Mouse (Mus musculus) MEL (cell line): ENCODE results near the gene Nedd8. TPM values are rescaled to one million over a fixed set of nuclear protein-coding genes. Genes with fewer than 3 reads are reported as not detected.

Experiments
- DNase-seq: peaks from one replicate; pipeline ENCODE4 v3.0.0; 2011; ENCODE audit warnings: low read depth, low spot score
- H3K27ac ChIP-seq: 2 replicates; pipeline ENCODE4 v1.5.1; 2012; ENCODE audit warnings: low read depth, mild to moderate bottlenecking, control low read depth, low read length, moderate library complexity; ENCODE audit not compliant: control insufficient read depth
- H3K27me3 ChIP-seq, 2 experiments: fragments of 150-350 bp in 1 of 2; sonication (generic) in 1 of 2; 2 replicates each; pipeline ENCODE4 v1.6.1; 2012; ENCODE audit warnings: low read length in 2 of 2, mild to moderate bottlenecking in 2 of 2, improper control_type of control experiment in 1 of 2, moderate library complexity in 1 of 2; ENCODE audit not compliant: insufficient read depth in 2 of 2, control insufficient read depth in 1 of 2
- H3K36me3 ChIP-seq, 2 experiments: 2 replicates each; pipeline ENCODE4 v1.6.1; 2012 to 2014; ENCODE audit warnings: low read length in 2 of 2, improper control_type of control experiment in 1 of 2, inconsistent platforms in 1 of 2, mild to moderate bottlenecking in 1 of 2; ENCODE audit not compliant: insufficient read depth in 2 of 2, control insufficient read depth in 1 of 2
- H3K4me1 ChIP-seq, 2 experiments: fragments of 150-350 bp in 1 of 2; sonication (generic) in 1 of 2; 2 replicates each; pipeline ENCODE4 v1.6.1; 2012; ENCODE audit warnings: low read length in 2 of 2, improper control_type of control experiment in 1 of 2, mild to moderate bottlenecking in 1 of 2; ENCODE audit not compliant: insufficient read depth in 2 of 2, control insufficient read depth in 1 of 2
- H3K4me3 ChIP-seq, 2 experiments: fragments of 150-350 bp in 1 of 2; sonication (generic) in 1 of 2; 2 replicates each; pipeline ENCODE4 v1.5.1; 2012; ENCODE audit warnings: low read depth in 2 of 2, low read length in 2 of 2, mild to moderate bottlenecking in 2 of 2, moderate library complexity in 2 of 2, control low read depth in 1 of 2, improper control_type of control experiment in 1 of 2; ENCODE audit not compliant: control insufficient read depth in 1 of 2, insufficient read depth in 1 of 2
- H3K79me2 ChIP-seq: 2 replicates; pipeline ENCODE4 v1.6.1; 2012; ENCODE audit warnings: mild to moderate bottlenecking, low read length, moderate library complexity; ENCODE audit not compliant: control insufficient read depth, poor library complexity, insufficient read depth
- H3K9ac ChIP-seq: 2 replicates; pipeline ENCODE4 v1.6.1; 2012; ENCODE audit warnings: low read depth, mild to moderate bottlenecking, control low read depth, low read length, moderate library complexity; ENCODE audit not compliant: control insufficient read depth, poor library complexity, severe bottlenecking
- H3K9me3 ChIP-seq: fragments of 150-350 bp; sonication (generic); replicated peaks from 2 replicates; pipeline ENCODE4 v1.6.1; 2012; ENCODE audit warnings: mild to moderate bottlenecking, low read length, improper control_type of control experiment, moderate library complexity; ENCODE audit not compliant: insufficient read depth
- BHLHE40 ChIP-seq: IDR thresholded peaks from 2 replicates; pipeline ENCODE4 v1.6.1; 2012; ENCODE audit warnings: low read depth, mild to moderate bottlenecking, inconsistent platforms, low read length, improper control_type of control experiment, borderline replicate concordance
- E2F4 ChIP-seq: IDR thresholded peaks from 2 replicates; pipeline ENCODE4 v1.6.1; 2011; ENCODE audit warnings: low read depth, low read length, improper control_type of control experiment, borderline replicate concordance
- ELF1 ChIP-seq: IDR thresholded peaks from 2 replicates; pipeline ENCODE4 v1.6.1; 2014; ENCODE audit warnings: low read depth, mild to moderate bottlenecking, inconsistent platforms, low read length, improper control_type of control experiment, moderate library complexity
- EP300 ChIP-seq, 2 experiments: IDR thresholded peaks; 2 replicates each; pipeline ENCODE4 v1.6.1; 2011; ENCODE audit warnings: improper control_type of control experiment in 2 of 2, low read length in 2 of 2, low read depth in 1 of 2, mild to moderate bottlenecking in 1 of 2
- ETS1 ChIP-seq: IDR thresholded peaks from 2 replicates; pipeline ENCODE4 v1.6.1; 2012; ENCODE audit warnings: low read depth, mild to moderate bottlenecking, inconsistent platforms, low read length, improper control_type of control experiment, moderate library complexity
- GABPA ChIP-seq: IDR thresholded peaks from 2 replicates; pipeline ENCODE4 v1.6.1; 2012; ENCODE audit warnings: low read depth, mild to moderate bottlenecking, inconsistent platforms, low read length, improper control_type of control experiment, moderate library complexity
- GATA1 ChIP-seq: IDR thresholded peaks from 2 replicates; pipeline ENCODE4 v1.6.1; 2011; ENCODE audit warnings: low read depth, low read length, improper control_type of control experiment
- HCFC1 ChIP-seq: IDR thresholded peaks from 2 replicates; pipeline ENCODE4 v1.6.1; 2012; ENCODE audit warnings: low read depth, mild to moderate bottlenecking, inconsistent platforms, low read length, improper control_type of control experiment, moderate library complexity
- JUND ChIP-seq: IDR thresholded peaks from 2 replicates; pipeline ENCODE4 v1.6.1; 2011; ENCODE audit warnings: low read depth, mild to moderate bottlenecking, improper control_type of control experiment, low read length
- KAT2A ChIP-seq: conservative IDR thresholded peaks from 2 replicates; pipeline ENCODE4 v1.6.1; 2012; ENCODE audit warnings: low read depth, low read length, improper control_type of control experiment, inconsistent platforms
- MAFK ChIP-seq: IDR thresholded peaks from 2 replicates; pipeline ENCODE4 v1.6.1; 2011; ENCODE audit warnings: low read depth, mild to moderate bottlenecking, low read length, improper control_type of control experiment, borderline replicate concordance
- MAX ChIP-seq: IDR thresholded peaks from 2 replicates; pipeline ENCODE4 v1.6.1; 2011; ENCODE audit warnings: low read length, improper control_type of control experiment
- MAZ ChIP-seq: IDR thresholded peaks from 2 replicates; pipeline ENCODE4 v1.6.1; 2012; ENCODE audit warnings: low read depth, mild to moderate bottlenecking, inconsistent platforms, low read length, improper control_type of control experiment
- MEF2A ChIP-seq: IDR thresholded peaks from 2 replicates; pipeline ENCODE4 v1.6.1; 2014; ENCODE audit warnings: low read depth, mild to moderate bottlenecking, inconsistent platforms, low read length, improper control_type of control experiment; ENCODE audit not compliant: poor library complexity, insufficient replicate concordance, severe bottlenecking; ENCODE audit errors: extremely low read depth
- MXI1 ChIP-seq: IDR thresholded peaks from 2 replicates; pipeline ENCODE4 v1.6.1; 2011; ENCODE audit warnings: mild to moderate bottlenecking, low read depth, low read length, improper control_type of control experiment
- MYC ChIP-seq: IDR thresholded peaks from 2 replicates; pipeline ENCODE4 v1.6.1; 2011; ENCODE audit warnings: low read depth, mild to moderate bottlenecking, low read length, improper control_type of control experiment, moderate library complexity
- NRF1 ChIP-seq: IDR thresholded peaks from 2 replicates; pipeline ENCODE4 v1.6.1; 2014; ENCODE audit warnings: low read depth, mild to moderate bottlenecking, inconsistent platforms, low read length, improper control_type of control experiment, moderate library complexity; ENCODE audit not compliant: poor library complexity, insufficient read depth, severe bottlenecking
- POLR2A ChIP-seq, 2 experiments: IDR thresholded peaks; 2 replicates each; pipeline ENCODE4 v1.6.1; 2011 to 2012; ENCODE audit warnings: low read length in 2 of 2, mild to moderate bottlenecking in 2 of 2, control low read depth in 1 of 2, improper control_type of control experiment in 1 of 2, low read depth in 1 of 2, moderate library complexity in 1 of 2; ENCODE audit not compliant: control insufficient read depth in 1 of 2, insufficient read depth in 1 of 2, poor library complexity in 1 of 2
- POLR2AphosphoS2 ChIP-seq: IDR thresholded peaks from 2 replicates; pipeline ENCODE4 v1.6.1; 2011; ENCODE audit warnings: low read length, improper control_type of control experiment
- POLR2AphosphoS5 ChIP-seq: IDR thresholded peaks from 2 replicates; pipeline ENCODE4 v1.6.1; 2012; ENCODE audit warnings: low read depth, borderline replicate concordance, mild to moderate bottlenecking, inconsistent platforms, low read length, moderate library complexity, mixed read lengths
- RAD21 ChIP-seq: IDR thresholded peaks from 2 replicates; pipeline ENCODE4 v1.6.1; 2011; ENCODE audit warnings: mild to moderate bottlenecking, low read depth, low read length, improper control_type of control experiment
- RCOR1 ChIP-seq: IDR thresholded peaks from 2 replicates; pipeline ENCODE4 v1.6.1; 2012; ENCODE audit warnings: low read depth, mild to moderate bottlenecking, inconsistent platforms, low read length, improper control_type of control experiment
- SIN3A ChIP-seq: IDR thresholded peaks from 2 replicates; pipeline ENCODE4 v1.6.1; 2012; ENCODE audit warnings: low read length, improper control_type of control experiment, inconsistent platforms
- SMC3 ChIP-seq: IDR thresholded peaks from 2 replicates; pipeline ENCODE4 v1.6.1; 2011; ENCODE audit warnings: low read depth, low read length, improper control_type of control experiment
- TBP ChIP-seq: IDR thresholded peaks from 2 replicates; pipeline ENCODE4 v1.8.0; 2011; ENCODE audit warnings: low read depth, low read length, improper control_type of control experiment
- TCF12 ChIP-seq: IDR thresholded peaks from 2 replicates; pipeline ENCODE4 v1.6.1; 2014; ENCODE audit warnings: low read depth, mild to moderate bottlenecking, inconsistent platforms, low read length, improper control_type of control experiment, moderate library complexity
- USF1 ChIP-seq: IDR thresholded peaks from 2 replicates; pipeline ENCODE4 v1.6.1; 2014; ENCODE audit warnings: low read depth, mild to moderate bottlenecking, inconsistent platforms, low read length, improper control_type of control experiment, moderate library complexity
- ZC3H11A ChIP-seq: IDR thresholded peaks from 2 replicates; pipeline ENCODE4 v1.6.1; 2012; ENCODE audit warnings: low read depth, mild to moderate bottlenecking, inconsistent platforms, low read length, improper control_type of control experiment
- ZKSCAN1 ChIP-seq: IDR thresholded peaks from 2 replicates; pipeline ENCODE4 v1.6.1; 2012; ENCODE audit warnings: low read depth, mild to moderate bottlenecking, inconsistent platforms, low read length, improper control_type of control experiment, moderate library complexity
- ZMIZ1 ChIP-seq: IDR thresholded peaks from 2 replicates; pipeline ENCODE4 v1.6.1; 2012; ENCODE audit warnings: low read depth, mild to moderate bottlenecking, inconsistent platforms, low read length, improper control_type of control experiment, moderate library complexity
- ZNF384 ChIP-seq: IDR thresholded peaks from 2 replicates; pipeline ENCODE4 v1.6.1; 2012; ENCODE audit warnings: low read depth, mild to moderate bottlenecking, inconsistent platforms, low read length, improper control_type of control experiment
- polyA plus RNA-seq, 2 experiments: library from polyadenylated mRNA; stranded (reverse) in 1 of 2; unstranded in 1 of 2; fragments of >175 nt in 1 of 2; fragments of >200 nt in 1 of 2; gene quantifications; 2 replicates each; pipeline versions ENCODE4 v1.2.1 to v1.2.4; 2012; ENCODE audit warnings: low replicate concordance in 2 of 2, low read depth in 1 of 2; ENCODE audit not compliant: insufficient read length in 2 of 2, insufficient read depth in 1 of 2, missing spikeins in 1 of 2
- total RNA-seq: library from RNA; depleted of rRNA; stranded (reverse); fragments of 300-350 nt; gene quantifications from 2 replicates; pipeline ENCODE4 v1.2.3, GENCODE M21; 2012

Gene Nedd8
- total and polyA plus RNA-seq, 3 experiments: 515 to 528 TPM; not detected in 1

DNA sequence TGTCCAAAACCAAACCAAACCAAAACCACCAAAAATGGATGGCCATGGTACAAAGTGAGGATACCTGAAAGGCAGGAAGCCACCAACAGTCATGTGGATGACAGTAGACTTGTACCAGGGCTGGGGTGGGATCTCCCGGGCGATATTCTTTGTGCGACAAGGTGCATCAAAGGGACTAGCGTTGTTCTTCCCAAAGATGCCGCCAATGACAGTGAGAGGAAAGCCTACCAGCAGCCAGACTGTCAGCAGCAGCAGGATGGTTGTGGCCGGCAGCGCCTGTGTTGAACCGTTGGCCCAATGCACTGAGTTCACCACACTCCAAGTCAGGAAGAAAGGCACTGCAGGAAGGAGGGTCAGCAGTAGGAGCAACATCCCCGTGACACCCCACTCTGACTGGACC lies 34.1 kb downstream of the Nedd8 start, which contains the start of gene Gm49378:
Gm49378 (minus strand) TSS at position 101 of the 400 bp plus-strand sequence.
- DNase-seq: no peak
- H3K36me3 ChIP-seq: peaks cover 4 to 9% of the 10 kb centered on the region in 2 experiments
- TF ChIP-seq GABPA (no peak), RAD21 (no peak), ELF1 (no peak)
- no peak within 1 kb of the TSS for H3K27ac ChIP-seq
- no peak within 1 kb of the TSS for H3K9ac ChIP-seq
- H3K27me3 ChIP-seq: no peaks in the 10 kb centered on the region
- peaks cover 30% of the 10 kb centered on the region for H3K79me2 ChIP-seq
- H3K4me1 ChIP-seq: peaks cover 0 to 6% of the 10 kb centered on the region in 2 experiments; a peak in 2 of 4 replicates
- no peak within 1 kb of the TSS for H3K4me3 ChIP-seq
- no peaks in the 10 kb centered on the region for H3K9me3 ChIP-seq

DNA sequence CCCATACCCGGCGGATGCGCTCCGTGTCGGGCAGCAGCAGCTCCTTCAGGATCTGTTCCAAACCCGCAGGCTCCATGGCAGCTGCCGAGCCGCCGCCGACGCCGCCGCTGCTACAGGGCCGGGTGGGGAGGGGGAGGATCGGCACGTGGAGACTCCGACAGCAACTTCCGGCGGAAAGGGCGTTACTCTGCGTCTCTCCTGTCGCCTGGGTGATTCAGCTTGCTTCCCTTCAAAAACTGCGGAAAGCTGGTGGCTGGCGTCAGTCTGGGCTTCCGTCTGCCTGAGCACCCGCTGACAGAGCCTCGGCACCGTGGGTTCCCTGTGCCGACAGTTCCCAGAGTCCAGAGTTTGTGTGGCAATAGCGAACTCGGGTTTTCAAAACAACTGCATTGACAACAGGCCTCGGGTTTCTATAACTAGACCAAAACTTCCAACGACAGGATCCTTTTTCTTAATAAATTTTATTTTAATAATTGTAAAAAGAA lies 36.4 kb downstream of the Nedd8 start, which contains the start of gene Ipo4:
Ipo4 (minus strand) TSS at position 435 of the 485 bp plus-strand sequence.
- peak within 1 kb of the TSS; percentile 64 to 83 for H3K4me3 ChIP-seq
- H3K79me2 ChIP-seq: peaks cover 12% of the 10 kb centered on the region
- peak within 1 kb of the TSS; percentile 58 for H3K27ac ChIP-seq
- peak; percentile 94 for DNase-seq
- H3K9ac ChIP-seq: peak within 1 kb of the TSS; percentile 86
- peaks cover 2% of the 10 kb centered on the region in 2 experiments; a peak in 3 of 4 replicates for H3K36me3 ChIP-seq
- H3K27me3 ChIP-seq: no peaks in the 10 kb centered on the region
- H3K4me1 ChIP-seq: no peaks in the 10 kb centered on the region
- no peaks in the 10 kb centered on the region for H3K9me3 ChIP-seq
- TF ChIP-seq EP300 (IDR thresholded peaks at IDR 0.05; ENCODE audit: low read depth in 1 of 2, low read length in 2 of 2) (no peak), ZC3H11A (no peak), TCF12 (no peak), ZMIZ1 (no peak), RCOR1 (no peak), POLR2A (IDR thresholded peaks at IDR 0.05; ENCODE audit: control insufficient read depth in 1 of 2, insufficient read depth in 1 of 2, low read depth in 1 of 2, low read length in 2 of 2, poor library complexity in 1 of 2) (peak; percentile 69 to 74), MAZ (peak; percentile 61; the same call in 1 of the 2 replicates), MAX (peak; percentile 97), NRF1 (no peak), RAD21 (no peak), MAFK (no peak), SMC3 (no peak), POLR2AphosphoS2 (peak; percentile 60; the same call in 1 of the 2 replicates), HCFC1 (peak; percentile 83), MYC (peak; percentile 96), MEF2A (no peak), POLR2AphosphoS5 (no peak), KAT2A (no peak), USF1 (peak; percentile 83), BHLHE40 (peak; percentile 94), SIN3A (peak; percentile 99), E2F4 (no peak), TBP (peak; percentile 74), GATA1 (no peak), JUND (no peak), ELF1 (peak; percentile 65), ETS1 (peak; percentile 53; the same call in 1 of the 2 replicates), ZNF384 (no peak), MXI1 (peak; percentile 99), ZKSCAN1 (no peak)
